Mouse (Mus musculus): Measurements from ENCODE around the gene 0610012G03Rik. TPM values are rescaled to one million over a fixed set of nuclear protein-coding genes. Genes with fewer than 3 reads are reported as not detected.

0610012G03Rik gene
- total RNA-seq, 2 experiments from 2014 or later: 41.8 to 55.2 TPM

Small RNA genes within 50 kb of the gene (microRNA-seq; reads per million reads assigned to microRNA genes)
- 0 reads per million in 2 experiments for gene Gm26269 (ENCODE audit: borderline number of aligned reads in 2 of 2)

Other genes starting within 250 kb of the 0610012G03Rik start
- not detected for gene Meltf, start 69.7 kb downstream of the 0610012G03Rik start, total RNA-seq (2021)
- gene Pigz, start 14.6 kb downstream of the 0610012G03Rik start, total RNA-seq (2021): under 1 TPM; 0.36 to 0.77 TPM
- gene Ncbp2, start within 50 bp of the 0610012G03Rik start, total RNA-seq (2021): 10 to 100 TPM; 55.4 to 56.1 TPM
- 10 to 100 TPM; 22.9 to 25.7 TPM for gene Senp5, start 54.8 kb upstream of the 0610012G03Rik start, total RNA-seq (2021)
- gene Pak2, start 130.8 kb upstream of the 0610012G03Rik start, total RNA-seq (2021): 10 to 100 TPM; 59.2 to 65.6 TPM
- 10 to 100 TPM; 29.2 to 30.3 TPM for gene Pigx, start 151.2 kb upstream of the 0610012G03Rik start, total RNA-seq (2021)
- 1 to 10 TPM; 8.4 to 9.2 TPM for gene Cep19, start 151.3 kb upstream of the 0610012G03Rik start, total RNA-seq (2021)
- gene Nrros, start 217.1 kb upstream of the 0610012G03Rik start, total RNA-seq (2021): 1 to 10 TPM; 4.6 to 7.4 TPM
- not detected for gene Bex6, start 231.3 kb upstream of the 0610012G03Rik start, total RNA-seq (2021)

All from adrenal gland, adult 18-20 months (tissue).